Mouse (Mus musculus) small intestine, adult 2 months (tissue): ENCODE data around the gene I830077J02Rik.

Source experiments
- CTCF ChIP-seq: fragments of 200-500 bp; IDR thresholded peaks from 2 replicates; pipeline ENCODE4 v1.5.1; 2012; ENCODE audit warnings: low read depth, mild to moderate bottlenecking, control low read depth, inconsistent platforms, low read length, moderate library complexity, mixed read lengths; ENCODE audit not compliant: insufficient replicate concordance, insufficient read length; ENCODE audit errors: extremely low read depth
- POLR2A ChIP-seq: fragments of 200-500 bp; IDR thresholded peaks from 2 replicates; pipeline ENCODE4 v1.6.1; 2012; ENCODE audit warnings: low read depth, mild to moderate bottlenecking, control low read depth, inconsistent platforms, low read length, moderate library complexity

GRCm38 (mm10) chr3:105891141-105891540 lies 41.3 kb downstream of the I830077J02Rik start:
- TF ChIP-seq CTCF (no peak), POLR2A (no peak)
